Mouse (Mus musculus) heart, adult 2 months (tissue): ENCODE data around the gene Flnb. TPM values are rescaled to one million over a fixed set of nuclear protein-coding genes. Genes with fewer than 3 reads are reported as not detected.

ENCODE experiments used
- DNase-seq, 2 experiments: peaks; one replicate each; pipeline ENCODE4 v3.0.0; 2021
- H3K27ac ChIP-seq: fragments of 200-600 bp; 2 replicates; pipeline ENCODE4 v1.8.1; 2022
- H3K27me3 ChIP-seq: fragments of 200-500 bp; 2 replicates; pipeline ENCODE4 v1.6.1; 2012; ENCODE audit warnings: mild to moderate bottlenecking, low read length, inconsistent platforms, mixed read lengths; ENCODE audit not compliant: control insufficient read depth, insufficient read depth
- H3K36me3 ChIP-seq: fragments of 200-500 bp; 2 replicates; pipeline ENCODE4 v1.6.1; 2012; ENCODE audit warnings: low read length, inconsistent platforms; ENCODE audit not compliant: control insufficient read depth, insufficient read depth
- H3K4me1 ChIP-seq: fragments of 200-500 bp; 2 replicates; pipeline ENCODE4 v1.6.1; 2011; ENCODE audit warnings: low read length; ENCODE audit not compliant: control insufficient read depth, insufficient read depth
- H3K4me3 ChIP-seq: fragments of 200-600 bp; 2 replicates; pipeline ENCODE4 v1.8.1; 2022
- H3K79me2 ChIP-seq: fragments of 200-500 bp; replicated peaks from 2 replicates; pipeline ENCODE4 v1.6.1; 2012; ENCODE audit warnings: mild to moderate bottlenecking, inconsistent platforms, low read length, moderate library complexity, mixed read lengths; ENCODE audit not compliant: control insufficient read depth, insufficient read depth
- H3K9ac ChIP-seq: fragments of 200-500 bp; 2 replicates; pipeline ENCODE4 v1.6.1; 2012; ENCODE audit warnings: low read depth, mild to moderate bottlenecking, control low read depth, inconsistent platforms, low read length, mixed read lengths
- CTCF ChIP-seq: fragments of 200-600 bp; IDR thresholded peaks from 2 replicates; pipeline ENCODE4 v1.8.1; 2022; ENCODE audit warnings: antibody characterized with exemption, mild to moderate bottlenecking, moderate library complexity
- EP300 ChIP-seq: fragments of 200-500 bp; IDR thresholded peaks from 2 replicates; pipeline ENCODE4 v1.6.1; 2011; ENCODE audit warnings: low read depth, low read length, control low read depth; ENCODE audit not compliant: insufficient read depth
- POLR2A ChIP-seq: fragments of 200-500 bp; IDR thresholded peaks from 2 replicates; pipeline ENCODE4 v1.6.1; 2011; ENCODE audit warnings: mild to moderate bottlenecking, low read depth, low read length, control low read depth; ENCODE audit not compliant: insufficient read depth
- WGBS: fragments of 180-500 bp; shearing (Covaris S2); methylation state at CpG from one replicate; pipeline ENCODE4 v1.1.7; 2018; 5-methylcytosine and 5-hydroxymethylcytosine counted together
- intact Hi-C: fragments of 180-260 bp; cut with DNase I; formaldehyde crosslinking; loops from one replicate; pipeline ENCODE4 v1.15.1; 2025
- polyA plus RNA-seq: library from polyadenylated mRNA; depleted of rRNA; stranded (reverse); fragments of >200 nt; gene quantifications from 2 replicates; pipeline ENCODE4 v1.2.3, GENCODE M21; 2012
- total RNA-seq, 2 experiments: library from RNA; stranded (reverse); gene quantifications; 2 replicates each; pipeline ENCODE4 v1.2.3; 2021

The Flnb gene
- total and polyA plus RNA-seq, 3 experiments = 9.6 to 22.7 (median 17.0) TPM

- no peaks in the 10 kb centered on the region for H3K79me2 ChIP-seq
- WGBS = 42% methylated on average over 6 of the region's 6 CpGs
- no peak overlapping the region for H3K9ac ChIP-seq
- no peak overlapping the region for H3K27ac ChIP-seq
- intact Hi-C loops = loop anchor here (5.0 kb wide), 1 partner anchor 69 kb away; the partner anchor contains the start of gene Flnb
- H3K4me3 ChIP-seq = no peak overlapping the region
- TF ChIP-seq CTCF (no peak), EP300 (no peak)
- no peaks in the 10 kb centered on the region for H3K27me3 ChIP-seq
- no peak for DNase-seq
- H3K4me1 ChIP-seq = peaks cover 3% of the 10 kb centered on the region
- H3K36me3 ChIP-seq = no peaks in the 10 kb centered on the region; the same call in 1 of the 2 replicates
Measured at GRCm38 (mm10) chr14:7886008-7886407, 68.3 kb downstream of the Flnb start.

- TF ChIP-seq EP300 (no peak), POLR2A (no peak), CTCF (no peak)
- Histone ChIP-seq H3K9ac (no peak overlapping the region), H3K4me1 (peaks cover 3% of the 10 kb centered on the region), H3K79me2 (no peaks in the 10 kb centered on the region), H3K36me3 (no peaks in the 10 kb centered on the region; the same call in 1 of the 2 replicates), H3K27me3 (no peaks in the 10 kb centered on the region), H3K27ac (no peak overlapping the region), H3K4me3 (no peak overlapping the region)
- intact Hi-C loops = loop anchor here (5.0 kb wide), 1 partner anchor 70 kb away; the partner anchor contains the start of gene Flnb
- DNase-seq = no peak
- WGBS = 88% methylated on average over 7 of the region's 7 CpGs
Measured at GRCm38 (mm10) chr14:7887171-7887570, 69.4 kb downstream of the Flnb start.

- no peaks in the 10 kb centered on the region; the same call in 1 of the 2 replicates for H3K36me3 ChIP-seq
- WGBS = 80% methylated on average over 6 of the region's 6 CpGs
- H3K27me3 ChIP-seq = no peaks in the 10 kb centered on the region
- H3K4me3 ChIP-seq = no peak overlapping the region
- no peak for DNase-seq
- intact Hi-C loops = loop anchor here (5.0 kb wide), 1 partner anchor 71 kb away; the partner anchor contains the start of gene Flnb
- peaks cover 3% of the 10 kb centered on the region for H3K4me1 ChIP-seq
- TF ChIP-seq EP300 (no peak), CTCF (no peak), POLR2A (no peak)
- no peak overlapping the region for H3K9ac ChIP-seq
- no peak overlapping the region for H3K27ac ChIP-seq
- H3K79me2 ChIP-seq = no peaks in the 10 kb centered on the region
Measured at GRCm38 (mm10) chr14:7888294-7888693, 70.5 kb downstream of the Flnb start.

DNA sequence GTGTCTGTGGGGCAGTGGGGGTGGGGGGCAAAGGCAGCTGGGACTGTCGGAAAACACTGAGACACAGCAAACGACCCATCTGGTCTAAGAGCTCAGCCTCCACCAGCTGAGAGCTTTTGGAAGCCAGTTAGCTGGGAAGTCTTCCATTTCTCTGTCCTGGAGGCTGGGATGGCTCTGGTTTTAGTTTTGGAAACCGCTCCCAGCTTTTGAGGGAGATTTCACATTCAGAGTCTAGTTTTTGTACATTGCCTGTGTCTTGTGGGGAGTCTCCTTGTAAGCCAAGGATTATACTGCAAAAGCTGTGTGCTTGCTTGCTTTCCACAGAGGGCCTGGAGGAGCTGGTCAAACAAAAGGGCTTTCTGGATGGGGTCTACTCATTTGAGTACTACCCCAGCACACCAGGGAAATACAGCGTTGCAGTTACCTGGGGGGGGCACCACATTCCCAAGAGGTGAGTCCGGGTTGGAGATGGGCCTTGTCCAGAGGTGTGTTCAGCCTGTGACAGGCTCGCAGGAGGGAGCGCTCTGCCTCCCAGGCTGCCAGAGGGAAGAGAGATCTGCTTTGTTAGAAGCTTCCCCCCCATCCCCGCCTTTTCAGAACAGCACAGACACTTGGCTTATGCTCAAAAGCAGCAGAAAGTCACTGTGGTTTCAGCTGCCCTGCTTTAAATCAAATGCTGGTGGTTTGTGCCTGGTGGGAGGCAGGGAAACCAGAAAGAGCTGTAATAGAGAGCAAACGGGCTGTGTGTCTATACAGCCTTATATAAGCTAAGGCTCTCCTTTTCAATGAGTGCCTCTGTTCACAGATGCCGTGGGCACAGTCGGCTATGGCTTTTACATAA is 71.3 kb downstream of the Flnb start:
- Histone ChIP-seq H3K4me1 (peaks cover 3% of the 10 kb centered on the region), H3K36me3 (no peaks in the 10 kb centered on the region; the same call in 1 of the 2 replicates), H3K9ac (no peak overlapping the region), H3K27ac (no peak overlapping the region), H3K79me2 (no peaks in the 10 kb centered on the region), H3K27me3 (no peaks in the 10 kb centered on the region), H3K4me3 (no peak overlapping the region)
- no peak for TF ChIP-seq EP300
- no peak for TF ChIP-seq POLR2A
- no peak for TF ChIP-seq CTCF
- 79% methylated on average over 11 of the region's 11 CpGs for WGBS
- no peak for DNase-seq
- intact Hi-C loops = loop anchor here (5.0 kb wide), 1 partner anchor 72 kb away; the partner anchor contains the start of gene Flnb

GRCm38 (mm10) chr14:7889834-7890233 is 72.1 kb downstream of the Flnb start:
- intact Hi-C loops = loop anchor here (5.0 kb wide), 1 partner anchor 73 kb away; the partner anchor contains the start of gene Flnb
- TF ChIP-seq EP300 = no peak
- no peak for TF ChIP-seq POLR2A
- TF ChIP-seq CTCF = no peak
- DNase-seq = no peak

DNA sequence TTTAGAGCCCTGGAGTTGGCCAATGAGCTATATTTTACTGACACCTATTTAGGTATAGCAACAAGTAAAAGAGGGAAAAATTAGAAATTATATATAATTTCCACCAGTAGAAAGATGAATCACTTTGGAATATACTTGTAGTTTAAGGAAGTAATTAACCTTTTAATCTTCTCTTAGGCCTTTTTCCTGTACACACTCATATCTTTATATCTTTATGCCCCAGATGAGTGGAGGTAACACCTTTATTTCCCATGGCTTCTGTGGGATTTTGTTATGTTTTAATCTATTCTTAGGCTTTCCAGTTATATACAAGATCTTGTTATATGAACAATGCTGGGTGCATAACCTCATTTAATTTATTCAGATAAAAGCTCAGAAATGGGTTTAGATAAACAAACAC is 73.6 kb downstream of the Flnb start:
- H3K79me2 ChIP-seq = no peaks in the 10 kb centered on the region
- H3K4me3 ChIP-seq = no peak overlapping the region
- H3K27me3 ChIP-seq = no peaks in the 10 kb centered on the region
- intact Hi-C loops = no loop called here
- H3K9ac ChIP-seq = no peak overlapping the region
- peaks cover 2% of the 10 kb centered on the region for H3K4me1 ChIP-seq
- H3K27ac ChIP-seq = no peak overlapping the region
- TF ChIP-seq CTCF (no peak), EP300 (no peak), POLR2A (no peak)
- DNase-seq = no peak
- no peaks in the 10 kb centered on the region; the same call in 1 of the 2 replicates for H3K36me3 ChIP-seq

More at GRCm38 (mm10) chr14:7889834-7890233, 72.1 kb downstream of the Flnb start:
- no peak overlapping the region for H3K27ac ChIP-seq
- no peaks in the 10 kb centered on the region for H3K27me3 ChIP-seq
- no peak overlapping the region for H3K4me3 ChIP-seq
- H3K4me1 ChIP-seq = peaks cover 3% of the 10 kb centered on the region
- WGBS = 79% methylated on average over 9 of the region's 9 CpGs
- H3K9ac ChIP-seq = no peak overlapping the region
- H3K36me3 ChIP-seq = no peaks in the 10 kb centered on the region; the same call in 1 of the 2 replicates
- H3K79me2 ChIP-seq = no peaks in the 10 kb centered on the region
